Mouse (Mus musculus): Measurements from ENCODE around the gene Agbl5.

Agbl5 gene

DNA sequence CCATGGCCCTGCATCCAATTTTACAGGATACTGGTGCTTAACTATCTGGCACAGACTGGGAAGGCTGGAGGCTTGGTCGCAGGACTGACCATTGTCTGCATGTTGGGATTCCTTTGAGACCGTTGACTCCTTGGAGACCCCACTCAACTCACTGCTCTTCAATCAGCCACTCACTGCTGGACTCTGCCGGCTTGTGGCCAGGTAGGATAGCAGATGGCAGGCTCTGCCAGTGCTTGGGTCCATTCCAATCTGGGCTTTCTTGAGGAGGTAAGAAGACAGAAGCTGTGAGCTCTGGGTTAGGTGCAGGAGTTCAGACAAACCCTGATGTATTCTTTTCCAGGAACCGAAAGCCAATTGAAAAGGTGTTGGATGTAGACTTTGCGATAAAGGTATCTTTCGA lies 65.6 kb downstream of the Agbl5 start:
- DNase-seq (ENCODE audit: low spot score), result no peak

DNA sequence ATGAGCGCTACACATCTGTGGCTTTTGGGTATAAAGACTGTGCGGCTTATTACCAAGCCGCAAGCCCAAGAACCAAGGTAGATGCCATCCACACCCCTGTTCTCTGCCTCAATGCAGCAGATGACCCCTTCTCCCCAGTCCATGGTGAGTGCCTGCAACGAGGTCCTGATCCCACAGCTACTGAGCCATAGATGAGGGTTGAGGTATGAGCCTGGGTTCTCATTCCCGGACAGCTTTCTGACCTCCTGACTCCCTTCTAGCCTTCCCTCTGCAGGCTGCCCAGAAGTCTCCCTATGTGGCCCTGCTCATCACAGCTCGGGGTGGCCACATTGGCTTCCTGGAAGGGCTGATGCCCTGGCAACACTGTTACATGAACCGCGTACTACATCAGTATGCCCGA lies 66.1 kb downstream of the Agbl5 start:
- no peak for DNase-seq (ENCODE audit: low spot score)

DNA sequence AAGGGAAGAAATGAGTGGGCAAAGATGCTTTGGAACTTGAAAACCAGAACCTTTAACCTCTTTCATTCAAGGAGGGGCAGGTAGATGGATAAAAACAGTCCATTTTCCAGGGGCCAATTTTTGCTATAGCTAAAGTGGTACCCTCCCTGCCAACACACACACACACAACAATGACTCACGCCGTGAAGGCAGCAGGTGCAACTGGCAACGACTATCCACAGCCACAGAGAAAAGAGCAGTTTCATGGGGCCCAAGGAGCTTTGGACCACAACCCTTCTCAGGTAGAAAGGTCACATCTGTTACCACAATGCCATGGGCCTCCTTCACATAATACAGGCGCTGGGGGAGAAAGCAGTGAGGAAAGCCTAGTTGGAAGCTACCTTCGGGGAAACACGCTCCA lies 67.3 kb downstream of the Agbl5 start:
- DNase-seq (ENCODE audit: low spot score), result no peak

Measured in spleen, adult 12 weeks (tissue).